Mouse (Mus musculus) frontal cortex, postnatal 36 days (tissue): ENCODE measurements around the gene Htra2.

Source experiments
- DNase-seq, 2 experiments: peaks; one replicate each; pipeline ENCODE4 v3.0.0; 2022; ENCODE audit warnings: low spot score in 2 of 2

The Htra2 gene

DNA sequence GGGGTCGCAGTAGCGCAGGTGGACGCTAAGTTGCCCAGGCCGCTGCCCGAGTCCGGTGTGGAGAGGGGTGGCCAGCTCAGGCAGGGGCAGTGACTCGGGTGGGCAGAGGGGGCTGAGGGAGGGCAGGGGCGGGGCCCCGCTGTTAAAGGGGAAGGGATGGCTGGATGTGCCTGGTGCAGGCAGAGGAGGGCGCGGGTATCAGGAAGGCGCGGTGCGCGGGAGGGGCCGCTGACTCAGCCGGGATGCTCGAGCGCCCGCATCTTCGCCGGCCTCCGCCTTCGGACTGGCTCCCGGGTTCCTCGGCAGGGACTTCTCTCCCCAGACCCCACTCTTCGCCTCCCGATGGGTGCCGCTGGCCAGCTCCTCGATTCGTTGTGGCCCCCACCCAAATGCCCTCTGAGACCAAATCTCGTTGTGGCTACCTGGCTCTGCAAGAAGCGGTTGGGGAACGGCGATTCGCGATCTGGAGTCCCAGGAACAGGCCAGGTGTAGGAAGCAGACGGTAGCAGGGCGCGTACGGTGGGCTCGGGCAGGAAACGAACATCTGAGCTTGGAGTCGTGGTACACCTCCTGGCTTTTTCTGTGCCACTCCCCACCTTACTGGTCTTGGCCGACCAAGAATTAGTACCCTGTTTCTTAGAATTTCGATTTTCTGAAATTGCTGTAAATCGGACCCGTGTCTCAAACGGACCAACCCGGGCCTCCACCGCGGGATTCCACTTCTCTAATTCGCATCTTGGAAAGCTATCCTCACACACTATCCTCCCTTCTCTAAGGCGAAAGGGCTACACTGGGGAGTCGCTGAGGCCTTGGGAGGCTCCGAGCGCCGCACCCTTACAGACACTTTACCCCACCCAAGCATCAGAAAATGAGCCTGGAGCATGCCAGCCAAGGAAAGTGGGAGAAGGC is 15.5 kb upstream of the Htra2 start:
- DNase-seq = peak; percentile 38 to 63

DNA sequence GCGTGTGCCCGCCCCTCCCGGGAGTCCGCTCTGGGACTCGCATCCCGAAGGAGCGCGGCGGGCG is 15.0 kb upstream of the Htra2 start, which contains the start of gene Tlx2:
Gene Tlx2, minus strand, starts transcription at position 47 of the 64 bp plus-strand sequence.
- no peak for DNase-seq

DNA sequence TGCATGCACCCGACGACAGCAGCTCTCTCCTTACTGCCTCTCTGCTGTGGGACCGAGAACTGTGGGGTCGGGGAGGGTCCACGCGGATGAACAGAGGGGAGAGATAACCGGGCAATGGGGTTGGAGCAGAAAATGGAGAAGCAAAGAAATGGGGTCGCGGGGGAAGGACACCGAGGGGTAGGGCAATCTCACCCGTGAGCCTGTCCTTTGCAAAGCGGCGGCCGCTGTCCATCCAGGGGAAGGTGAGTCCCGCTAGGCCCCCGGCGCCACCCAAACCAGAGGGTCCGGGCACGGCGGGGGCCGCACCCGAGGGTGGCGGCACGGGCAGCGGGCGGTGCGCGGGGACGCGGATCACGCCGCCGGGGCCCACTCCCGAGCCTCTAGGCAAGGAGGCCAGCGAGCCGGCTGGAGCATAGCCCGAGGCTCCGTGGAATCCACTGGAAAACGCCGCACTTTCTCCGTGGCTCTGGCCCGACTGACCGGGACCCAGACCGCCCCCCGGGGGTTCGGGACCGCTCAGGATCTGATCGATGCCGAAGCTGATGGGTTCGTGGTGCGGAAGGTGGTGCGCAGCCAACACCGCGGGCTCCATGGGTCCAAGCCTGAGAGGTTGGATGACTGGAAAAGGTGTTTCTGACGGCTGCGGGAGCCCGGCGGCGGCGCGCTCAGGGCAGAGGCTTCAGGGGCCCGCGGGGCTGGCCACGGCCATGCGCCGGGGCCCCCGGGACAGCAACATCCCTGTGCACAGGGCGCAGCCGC is 14.6 kb upstream of the Htra2 start:
- no peak for DNase-seq

DNA sequence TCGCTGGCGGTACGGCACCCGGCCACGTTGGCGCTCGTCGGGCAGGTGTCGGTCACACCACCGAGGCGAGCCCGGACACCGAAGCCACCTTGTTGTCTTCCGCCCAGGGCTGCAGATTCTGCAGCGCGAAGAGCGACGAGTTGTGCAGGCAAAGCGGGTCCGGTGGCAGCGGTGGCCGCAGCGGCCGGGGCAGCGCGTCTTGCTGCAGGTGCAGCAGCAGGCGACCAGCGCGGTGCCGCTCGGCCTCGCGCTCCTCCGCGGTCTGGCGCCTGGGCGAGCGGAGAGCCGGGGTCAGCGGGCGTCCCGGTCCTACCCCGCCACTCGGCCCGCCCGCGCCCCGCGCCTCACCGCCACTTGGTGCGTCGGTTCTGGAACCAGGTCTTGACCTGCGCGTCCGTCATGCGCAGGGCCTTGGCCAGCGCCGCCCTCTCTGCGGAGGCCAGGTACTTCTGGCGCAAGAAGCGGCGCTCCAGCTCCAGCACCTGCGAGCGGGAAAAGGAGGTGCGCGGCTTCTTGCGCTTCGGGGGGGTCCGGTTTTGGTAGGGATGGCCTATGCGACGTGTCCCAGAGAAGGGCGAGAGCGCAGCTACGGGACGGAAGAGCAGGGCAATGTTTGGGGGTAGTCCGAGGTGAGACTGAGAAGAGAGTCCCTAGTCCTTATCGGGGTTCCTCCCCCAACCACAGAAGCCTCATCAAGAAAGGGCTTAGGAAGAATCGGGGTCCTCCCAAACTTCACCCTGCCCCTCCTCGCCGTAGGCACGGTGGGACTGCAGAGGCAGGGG is 13.8 kb upstream of the Htra2 start:
- DNase-seq = no peak

DNA sequence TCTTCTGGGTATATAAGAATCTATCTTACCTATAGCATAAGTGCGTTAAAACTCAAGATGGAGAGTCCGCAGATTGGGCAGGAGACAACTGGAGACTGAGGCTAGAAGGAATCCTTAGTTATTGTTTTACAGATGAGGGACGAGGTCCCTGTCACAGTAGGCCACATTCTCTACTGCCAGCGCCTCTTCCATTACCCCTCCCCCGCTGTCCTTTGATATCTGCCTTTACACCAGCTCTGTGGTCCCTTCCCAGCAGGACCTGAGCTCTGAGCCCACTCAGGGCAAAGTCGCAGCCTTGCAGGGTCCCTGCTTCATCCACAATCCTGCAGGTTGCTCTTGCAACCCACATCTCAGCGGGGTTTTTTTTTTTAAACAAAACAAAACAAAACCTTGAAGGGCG is 13.1 kb upstream of the Htra2 start:
- no peak for DNase-seq

DNA sequence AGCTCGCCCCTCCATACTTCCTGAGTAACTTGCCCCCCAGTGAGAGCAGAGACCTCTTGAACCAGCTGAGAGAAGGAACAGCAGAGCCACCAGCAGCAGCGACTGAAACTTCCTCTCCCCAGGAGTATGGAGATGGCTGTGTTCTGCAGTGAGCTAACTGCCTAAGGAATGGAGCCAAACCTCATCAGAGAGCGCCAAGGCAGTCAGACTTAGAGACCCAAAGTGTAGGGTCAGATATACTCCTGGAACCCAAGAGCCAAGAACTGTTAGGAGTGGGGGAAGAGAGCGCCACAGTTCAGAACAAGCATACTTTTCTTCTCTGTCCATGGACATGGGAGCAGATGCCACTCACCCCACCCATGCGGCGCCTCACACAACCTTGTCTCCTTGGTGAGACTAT is 11.4 kb upstream of the Htra2 start:
- no peak for DNase-seq

DNA sequence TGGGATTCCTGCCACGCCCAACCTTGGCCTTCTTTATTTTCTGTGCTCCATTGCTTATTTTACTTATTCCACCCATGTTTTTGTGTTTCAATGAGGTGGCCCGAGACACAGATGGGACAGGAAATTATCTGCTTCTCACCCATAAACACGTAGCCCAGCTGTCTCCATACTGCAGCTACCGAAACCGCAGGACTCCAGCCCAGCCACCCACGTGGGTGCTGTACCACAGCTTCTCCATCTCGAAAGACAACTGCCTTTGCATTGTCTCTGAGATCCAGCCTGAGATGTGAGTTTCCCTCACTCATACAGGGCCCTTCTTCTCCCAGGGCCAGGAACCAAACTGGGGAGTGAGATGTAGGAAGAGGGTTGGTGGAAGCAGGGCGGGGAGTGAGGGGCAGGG is 10.9 kb upstream of the Htra2 start:
- DNase-seq = no peak

DNA sequence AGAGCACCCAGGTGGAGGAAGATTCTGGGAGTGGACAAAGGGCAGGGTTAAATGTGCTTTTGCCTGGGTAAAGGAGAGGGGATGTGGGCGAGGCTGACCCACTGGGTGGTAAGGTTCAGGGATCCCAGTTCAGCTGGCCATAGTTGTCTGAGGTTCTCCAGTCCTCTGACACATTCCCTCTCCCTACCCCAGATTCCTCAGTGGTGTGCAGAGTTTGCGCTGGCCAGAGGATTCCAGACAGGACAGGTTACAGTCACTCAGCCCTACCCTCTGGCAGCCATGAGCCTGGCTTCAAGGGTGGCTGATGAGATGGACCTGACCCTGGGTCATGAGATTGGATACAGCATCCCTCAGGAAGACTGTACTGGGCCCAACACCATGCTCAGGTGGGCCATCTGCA is 3.7 kb upstream of the Htra2 start:
- no peak for DNase-seq

DNA sequence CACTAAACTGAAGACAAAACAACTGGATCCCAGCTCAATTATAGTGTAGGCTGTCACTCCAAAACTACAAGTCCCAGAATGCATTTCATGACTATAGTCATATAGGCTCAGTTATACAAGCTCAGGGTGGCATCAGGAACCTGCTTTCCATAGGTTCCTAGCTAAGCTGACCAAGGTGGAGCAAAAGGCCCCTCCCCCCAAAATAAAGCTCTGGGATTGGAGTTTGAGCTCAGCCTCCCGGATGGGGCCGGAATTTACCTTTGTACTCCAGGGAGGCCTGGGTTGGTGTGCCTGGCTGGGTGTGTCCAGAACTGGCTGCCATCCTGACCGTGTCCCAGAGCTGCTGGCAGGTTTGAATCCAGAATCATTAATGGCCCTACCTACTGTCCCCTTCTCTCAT is 2.7 kb upstream of the Htra2 start, which contains the start of gene Dqx1:
Gene Dqx1, plus strand, starts transcription at position 55 of the 400 bp plus-strand sequence.
- DNase-seq = no peak

DNA sequence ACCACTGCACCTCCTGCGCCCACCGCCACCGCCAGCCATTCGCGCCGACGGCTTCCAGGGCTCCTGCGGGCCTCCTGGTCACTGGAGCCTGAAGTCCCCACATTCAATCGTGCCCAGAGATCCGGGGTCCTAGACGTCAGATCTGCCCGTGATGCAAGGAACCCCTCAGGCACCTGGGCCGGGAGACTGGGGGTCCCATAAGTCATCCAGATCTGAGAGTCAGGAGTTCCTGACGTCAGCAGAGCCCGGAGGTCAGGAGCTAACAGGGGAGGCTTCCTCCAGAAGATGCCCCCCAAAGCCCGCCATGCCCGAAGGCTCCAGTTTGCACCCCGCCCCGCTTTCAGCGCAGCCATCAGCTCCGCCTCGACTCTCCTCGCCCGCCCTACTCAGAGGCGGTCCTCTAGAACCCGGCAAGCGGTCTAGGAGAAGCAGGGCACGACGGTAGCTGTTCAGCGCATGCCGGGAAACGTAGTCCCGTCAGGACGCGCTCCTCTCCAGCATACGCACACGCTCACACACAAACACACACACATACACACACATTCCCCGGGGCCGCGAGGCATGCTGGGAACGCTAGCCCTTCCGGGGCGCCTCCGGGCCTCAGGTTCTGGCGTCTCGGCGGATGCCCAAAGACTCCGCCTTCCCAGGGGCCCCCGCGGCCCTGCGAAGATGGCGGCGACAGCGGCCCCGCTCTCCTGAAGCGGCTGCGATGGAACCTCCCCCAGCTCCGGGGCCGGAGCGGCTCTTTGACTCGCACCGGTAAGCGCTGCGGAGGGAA is 810 bp downstream of the Htra2 start, which contains the start of gene Aup1:
Gene Aup1, plus strand, starts transcription at position 448 of the 778 bp plus-strand sequence.
- peak; percentile 97 to 98 for DNase-seq

DNA sequence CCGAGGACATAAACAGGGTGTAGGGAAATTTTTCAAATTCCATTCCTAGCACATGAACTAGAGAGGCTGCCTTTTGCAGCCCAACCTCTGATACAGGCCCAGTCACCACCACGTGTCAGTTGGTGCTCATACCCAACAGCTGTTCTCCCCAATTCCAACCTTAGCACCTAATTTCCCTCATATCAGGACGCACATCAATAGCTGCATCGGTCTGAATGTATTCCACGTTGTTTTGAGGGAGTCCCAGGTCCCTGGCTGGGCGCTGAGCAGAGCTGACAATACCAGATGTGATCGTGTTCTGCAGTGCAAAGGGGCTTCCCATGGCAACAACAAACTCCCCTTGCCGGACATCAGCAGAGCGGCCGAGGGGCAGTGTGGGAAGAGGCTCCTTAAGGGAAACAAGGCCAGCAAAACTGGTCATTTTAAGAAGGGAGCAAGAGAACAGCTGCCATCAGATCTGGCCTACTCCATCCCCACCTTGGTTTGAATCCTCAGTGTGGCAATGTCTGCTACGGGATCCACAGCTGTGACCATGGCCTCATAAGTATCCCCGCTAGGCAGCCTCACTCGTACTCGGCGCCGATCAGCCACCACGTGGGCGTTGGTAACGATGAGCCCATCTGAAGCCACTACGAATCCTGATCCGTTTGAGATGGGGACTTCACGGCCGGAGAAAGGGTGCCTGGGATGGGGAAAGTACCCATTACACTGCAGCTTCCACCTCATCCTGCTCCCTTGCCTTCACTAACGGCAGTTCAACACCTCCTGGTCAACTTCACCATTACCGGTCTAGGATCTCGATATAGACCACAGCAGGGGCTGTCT is 1.7 kb downstream of the Htra2 start:
- DNase-seq = peak; percentile 35 to 48

DNA sequence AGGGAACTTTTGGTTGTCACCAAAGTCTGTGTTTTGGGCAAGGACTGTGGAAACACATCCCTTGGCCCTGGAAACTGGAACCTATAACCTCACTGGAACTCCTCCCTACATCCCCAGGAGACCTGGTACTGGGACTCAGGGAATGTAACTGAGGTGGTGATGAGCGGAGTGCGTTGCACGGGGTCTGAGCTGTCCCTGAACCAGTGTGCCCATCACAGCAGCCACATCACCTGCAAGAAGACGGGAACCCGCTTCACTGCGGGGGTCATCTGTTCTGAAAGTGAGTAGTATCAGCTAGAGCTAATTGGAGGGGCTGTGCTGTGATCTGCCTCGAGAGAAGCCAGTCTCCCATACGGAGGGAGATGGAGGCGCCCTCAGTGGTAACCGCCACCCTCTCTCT is 5.7 kb downstream of the Htra2 start:
- DNase-seq = no peak

DNA sequence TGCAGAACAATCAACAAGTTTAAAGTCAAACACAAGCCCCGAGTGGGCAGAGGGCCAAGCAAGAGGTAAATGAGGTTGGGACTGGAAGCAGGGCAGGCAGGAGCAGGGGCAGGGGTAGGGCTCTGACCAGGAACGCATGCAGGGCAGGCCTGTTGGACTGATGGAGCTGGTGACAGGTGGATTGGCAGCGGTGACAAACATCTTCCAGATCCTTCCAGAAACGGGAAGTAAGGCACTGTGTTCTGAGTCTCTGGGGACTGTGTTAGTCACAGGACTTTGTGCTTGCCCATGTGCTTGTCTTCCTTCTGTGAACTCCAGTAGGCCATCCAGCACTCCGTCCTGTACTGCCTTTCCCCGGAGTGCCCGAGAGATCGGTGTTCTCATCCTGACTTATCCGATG is 10.3 kb downstream of the Htra2 start:
- DNase-seq = no peak

DNA sequence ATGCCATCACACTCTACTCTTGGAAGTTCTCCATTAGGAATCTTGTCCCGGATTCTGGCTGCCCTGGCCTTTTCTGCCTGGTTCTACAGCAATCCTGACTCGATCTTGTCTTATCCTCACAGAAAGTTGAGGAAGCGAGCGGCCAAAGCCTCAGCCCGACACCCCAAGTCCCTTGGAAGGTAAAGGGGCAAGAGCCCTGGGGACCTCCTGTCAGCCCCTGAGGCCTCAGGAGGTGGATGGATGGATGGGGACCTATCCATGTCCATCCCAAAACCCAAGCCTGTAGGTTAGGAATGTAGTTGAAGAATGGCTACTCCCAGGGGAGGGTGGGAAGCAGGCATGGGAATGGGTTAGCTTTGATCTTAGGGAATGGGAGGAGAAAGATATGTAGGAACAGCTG is 11.1 kb downstream of the Htra2 start:
- no peak for DNase-seq

DNA sequence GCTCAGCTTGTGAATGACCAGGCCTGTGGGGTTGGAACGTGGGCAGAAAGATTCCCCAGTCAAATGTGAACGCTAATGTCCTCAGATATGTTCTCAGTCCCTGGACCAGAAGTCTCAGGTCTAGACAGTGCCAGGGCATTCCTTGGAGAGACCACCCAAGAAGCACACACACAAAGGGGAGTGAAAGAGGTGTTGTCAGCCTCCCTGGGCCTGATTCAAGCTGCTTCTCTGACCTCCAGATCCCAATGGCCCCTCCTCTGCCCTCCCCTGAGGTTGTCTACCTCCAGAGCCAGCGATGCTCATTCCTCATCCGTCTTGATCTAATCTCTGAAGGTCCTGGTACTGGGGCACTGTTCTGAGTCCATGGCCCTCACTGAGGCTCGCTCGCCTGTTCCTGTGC is 11.5 kb downstream of the Htra2 start:
- DNase-seq = no peak

DNA sequence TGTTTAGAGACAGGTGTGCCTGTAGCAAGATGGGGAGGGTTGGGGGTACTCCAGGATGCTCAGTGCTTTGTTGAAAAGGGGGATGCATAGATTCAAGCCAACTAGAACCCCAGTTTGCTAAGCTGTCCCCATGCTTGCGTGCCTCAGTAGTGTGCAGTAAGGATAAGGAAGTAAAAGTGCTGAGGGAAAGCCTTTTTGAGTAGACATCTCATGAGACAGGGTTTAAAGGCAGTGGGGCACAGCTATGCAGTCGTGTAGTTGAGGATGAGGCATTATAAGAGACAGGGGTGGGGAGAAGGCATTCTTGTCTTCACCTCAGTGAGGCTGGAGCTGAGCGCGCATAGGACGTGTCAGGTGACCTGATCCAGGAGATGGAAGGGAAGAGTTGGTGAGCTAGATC is 14.5 kb downstream of the Htra2 start:
- DNase-seq = no peak

DNA sequence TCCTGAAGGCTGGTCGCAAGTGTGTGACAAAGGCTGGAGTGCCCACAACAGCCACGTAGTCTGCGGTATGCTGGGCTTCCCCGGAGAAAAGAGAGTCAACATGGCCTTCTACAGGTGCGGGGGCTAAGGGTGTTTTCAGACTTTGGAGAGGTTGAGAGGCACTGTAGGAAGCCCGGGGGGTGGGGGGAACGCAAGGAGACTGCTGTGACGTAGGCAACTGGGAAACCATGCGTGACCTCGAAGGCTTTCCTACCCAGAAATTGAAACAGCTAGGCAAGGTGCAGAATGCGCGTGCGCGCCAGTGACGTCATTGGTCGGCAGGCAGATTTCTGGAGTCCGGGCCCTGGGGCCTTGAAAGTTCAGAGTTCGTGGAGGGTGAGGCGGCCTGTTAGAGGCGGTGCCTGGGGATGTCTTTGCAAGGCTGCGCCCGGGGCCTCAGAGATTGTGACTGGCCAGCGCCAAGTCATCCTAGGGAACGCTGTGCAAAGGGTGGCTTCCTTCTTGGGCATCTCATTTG is 16.5 kb downstream of the Htra2 start:
- DNase-seq = peak; percentile 85 to 90

DNA sequence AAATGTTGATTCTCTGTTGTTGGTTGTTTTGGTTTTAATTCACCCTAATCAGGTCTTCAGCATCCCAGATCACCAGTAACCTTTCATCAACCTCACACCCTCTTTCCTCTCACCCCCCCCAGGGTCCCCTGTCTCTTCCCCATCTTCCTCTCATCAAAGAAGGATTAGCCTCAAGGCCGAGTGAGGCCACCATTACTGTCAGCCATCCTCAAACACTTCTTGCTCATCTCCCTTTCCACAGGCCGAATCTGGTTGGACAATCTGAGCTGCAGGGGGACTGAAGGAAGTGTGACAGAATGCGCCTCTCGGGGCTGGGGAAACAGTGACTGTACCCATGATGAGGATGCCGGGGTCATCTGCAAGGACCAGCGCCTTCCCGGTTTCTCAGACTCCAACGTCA is 17.9 kb downstream of the Htra2 start:
- no peak for DNase-seq

DNA sequence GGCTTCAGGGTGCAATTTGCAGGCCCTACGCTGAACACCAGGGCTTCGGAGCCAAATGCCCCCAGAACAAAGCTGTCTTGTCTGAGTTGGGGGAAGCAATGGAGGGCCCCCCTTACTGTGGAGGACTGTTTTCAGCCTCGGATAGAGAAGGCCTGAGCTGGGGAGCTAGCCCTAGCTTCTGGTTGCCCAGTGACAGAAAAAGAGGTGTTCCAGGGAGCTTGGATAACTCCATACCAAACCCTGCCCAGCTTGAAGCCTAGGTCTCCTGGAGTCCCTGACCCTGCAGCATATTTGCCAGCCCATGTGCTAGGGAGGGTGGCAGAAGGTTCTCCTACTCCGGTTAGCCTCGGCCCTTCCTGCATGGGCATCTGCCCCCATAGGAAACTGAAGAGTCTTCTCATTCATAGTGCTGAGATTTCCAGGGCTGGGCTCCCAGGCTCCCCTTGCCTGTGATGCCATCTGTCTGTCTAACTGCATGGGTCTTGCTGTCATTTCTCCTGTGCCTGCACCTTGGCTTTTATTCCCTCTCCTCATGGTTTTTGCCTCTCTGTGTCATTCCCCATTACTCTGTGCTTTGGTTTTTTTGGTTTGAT is 20.5 kb downstream of the Htra2 start:
- DNase-seq = no peak
